Mouse (Mus musculus) limb, embryonic 13.5 days (tissue): ENCODE measurements around the gene Usp9x. TPM values are rescaled to one million over a fixed set of nuclear protein-coding genes. Genes with fewer than 3 reads are reported as not detected.
A peak's percentile ranks its signal among the peaks of the same experiment; 100 is the strongest.

Source experiments
- ATAC-seq: fragments of 200-750 bp; cut with Nextera tagmentation; 2 replicates; pipeline ENCODE4 v1.8.0; 2017; ENCODE audit warnings: low read depth, moderate number of reproducible peaks, moderate TSS enrichment; ENCODE audit not compliant: low FRiP score
- H3K27ac ChIP-seq: fragments of 300-500 bp; sonication (generic); 2 replicates; pipeline ENCODE4 v1.5.1; 2015; ENCODE audit warnings: inconsistent platforms, mild to moderate bottlenecking, moderate library complexity
- H3K27me3 ChIP-seq: fragments of 300-500 bp; sonication (generic); 2 replicates; pipeline ENCODE4 v1.6.1; 2015; ENCODE audit warnings: mild to moderate bottlenecking, inconsistent platforms
- H3K36me3 ChIP-seq: fragments of 300-500 bp; sonication (generic); 2 replicates; pipeline ENCODE4 v1.6.1; 2015; ENCODE audit warnings: inconsistent platforms, mild to moderate bottlenecking, moderate library complexity
- H3K4me1 ChIP-seq: fragments of 300-500 bp; sonication (generic); 2 replicates; pipeline ENCODE4 v1.6.1; 2015; ENCODE audit warnings: inconsistent platforms
- H3K4me2 ChIP-seq: fragments of 300-500 bp; sonication (generic); replicated peaks from 2 replicates; pipeline ENCODE4 v1.6.1; 2015; ENCODE audit warnings: inconsistent platforms, mild to moderate bottlenecking, moderate library complexity
- H3K4me3 ChIP-seq: fragments of 300-500 bp; sonication (generic); 2 replicates; pipeline ENCODE4 v1.5.1; 2015; ENCODE audit warnings: moderate library complexity, mild to moderate bottlenecking, inconsistent platforms
- H3K9ac ChIP-seq: fragments of 300-500 bp; sonication (generic); 2 replicates; pipeline ENCODE4 v1.6.1; 2015; ENCODE audit warnings: mild to moderate bottlenecking, inconsistent platforms
- H3K9me3 ChIP-seq: fragments of 300-500 bp; sonication (generic); 2 replicates; pipeline ENCODE4 v1.6.1; 2016; ENCODE audit warnings: inconsistent platforms
- WGBS: fragments of 180-500 bp; shearing (Covaris S2); methylation state at CpG from one replicate; pipeline ENCODE4 v1.1.7; 2015; 5-methylcytosine and 5-hydroxymethylcytosine counted together
- polyA plus RNA-seq: library from polyadenylated mRNA; unstranded; fragments of >200 nt; fragmentation: Nextera tagmentation; extraction: Ambion mirVana; gene quantifications from 2 replicates; pipeline ENCODE4 v1.2.1, GENCODE M21; 2015

Gene Usp9x
- polyA plus RNA-seq, 1 experiment from 2014 or later: 32.8 TPM

DNA sequence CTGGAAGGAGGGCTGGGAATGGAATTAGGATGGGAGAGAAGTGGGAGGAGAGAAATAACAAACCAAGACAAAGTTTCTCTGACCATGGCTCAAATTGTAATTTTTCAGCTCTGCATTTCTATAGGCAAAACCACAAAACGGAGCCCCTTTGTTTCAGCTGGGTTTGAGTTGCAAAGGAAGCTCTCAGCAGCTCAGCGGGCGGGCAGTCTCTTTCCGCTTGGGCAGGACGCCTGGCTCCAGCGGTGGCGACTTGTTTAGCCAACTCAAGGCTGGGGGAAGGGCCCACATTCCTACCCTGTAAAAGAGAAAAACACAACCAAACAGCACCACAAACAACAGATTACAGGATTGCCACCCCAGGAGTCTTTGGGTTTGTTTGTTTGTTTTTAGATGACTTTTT, 135.2 kb downstream of the Usp9x start:
- WGBS: 37% methylated on average over 7 of the region's 7 CpGs
- no peak overlapping the region for H3K4me2 ChIP-seq

DNA sequence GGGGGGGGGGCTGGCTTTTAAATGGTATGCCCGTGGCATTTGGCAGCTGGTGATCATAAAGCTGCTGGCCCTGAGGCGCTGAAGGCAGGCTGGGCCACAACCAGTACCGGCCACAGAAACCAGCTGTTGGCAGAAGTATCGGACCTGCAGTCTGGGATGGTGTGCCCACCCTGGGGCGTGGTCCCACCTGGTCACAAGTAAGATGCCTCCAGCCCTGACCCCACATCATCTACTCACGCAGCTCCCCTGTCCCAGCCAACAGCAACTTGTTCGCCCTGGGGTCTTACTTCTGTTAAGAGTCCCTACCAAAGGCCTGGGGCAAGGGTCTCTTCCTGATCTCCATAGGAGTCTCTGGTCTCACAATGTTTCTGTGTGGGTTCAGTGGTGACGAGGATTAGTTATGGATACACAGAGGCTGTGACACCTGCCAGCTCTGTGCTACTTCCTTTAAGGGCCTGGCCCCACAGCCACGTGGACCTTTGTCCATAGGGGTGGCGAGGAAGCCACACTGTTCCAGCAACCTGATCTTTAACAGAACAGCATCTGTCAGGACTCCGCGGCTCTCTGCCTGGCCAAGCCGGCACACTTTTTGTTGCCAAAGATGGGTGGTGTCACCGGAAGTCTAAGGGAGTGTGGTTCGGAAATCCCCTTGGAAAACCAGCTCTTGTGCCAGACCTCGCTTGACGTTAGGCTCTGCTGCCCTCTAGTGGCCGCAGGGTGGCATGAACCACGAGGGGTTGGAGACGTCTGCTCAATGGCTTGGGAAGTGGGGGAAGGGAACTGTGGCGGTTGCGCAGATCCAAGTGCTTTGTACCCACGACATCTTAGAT, 136.4 kb downstream of the Usp9x start:
- H3K4me3 ChIP-seq: peak overlapping the region; percentile 34
- no peaks in the 10 kb centered on the region for H3K9me3 ChIP-seq
- no peak overlapping the region for H3K27ac ChIP-seq
- peak; percentile 93 for ATAC-seq
- no peaks in the 10 kb centered on the region for H3K27me3 ChIP-seq
- no peaks in the 10 kb centered on the region for H3K36me3 ChIP-seq
- no peaks in the 10 kb centered on the region for H3K4me1 ChIP-seq
- WGBS: 24% methylated on average over 23 of the region's 23 CpGs
- H3K9ac ChIP-seq: peak overlapping the region; percentile 51
- peak overlapping the region; percentile 55 for H3K4me2 ChIP-seq

More for the DNA sequence above, 135.2 kb downstream of the Usp9x start:
- Histone ChIP-seq H3K4me1 (no peaks in the 10 kb centered on the region), H3K27me3 (no peaks in the 10 kb centered on the region), H3K27ac (no peak overlapping the region), H3K36me3 (no peaks in the 10 kb centered on the region), H3K9ac (no peak overlapping the region), H3K9me3 (no peaks in the 10 kb centered on the region), H3K4me3 (no peak overlapping the region)
- ATAC-seq: no peak

DNA sequence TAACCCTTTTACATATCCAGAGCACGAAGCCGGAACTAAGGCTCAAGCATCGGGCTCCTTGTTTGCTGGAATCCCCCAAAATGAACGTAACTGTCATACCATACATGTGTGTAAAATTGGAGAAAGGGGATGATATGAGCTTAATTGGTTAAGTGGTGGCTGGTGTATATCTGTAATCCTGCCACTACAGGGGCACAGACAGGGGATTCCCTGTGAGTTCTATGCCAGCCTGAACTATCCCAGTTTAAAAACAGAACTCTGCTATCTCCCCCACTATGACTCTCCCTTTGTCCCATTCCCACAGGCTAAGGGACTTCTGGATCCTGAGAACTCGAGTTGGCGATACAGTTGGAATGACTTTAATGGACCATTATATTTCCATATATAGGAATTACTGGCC, 137.1 kb downstream of the Usp9x start:
- Histone ChIP-seq H3K27me3 (no peaks in the 10 kb centered on the region), H3K36me3 (no peaks in the 10 kb centered on the region), H3K4me3 (peak overlapping the region; percentile 34), H3K27ac (no peak overlapping the region), H3K9ac (peak overlapping the region; percentile 51), H3K4me1 (no peaks in the 10 kb centered on the region), H3K9me3 (no peaks in the 10 kb centered on the region), H3K4me2 (peak overlapping the region; percentile 55)
- ATAC-seq: 0 out of 2 replicates have a peak, but pooled peaks have one; percentile 25
- WGBS: 34% methylated on average over 6 of the region's 6 CpGs

DNA sequence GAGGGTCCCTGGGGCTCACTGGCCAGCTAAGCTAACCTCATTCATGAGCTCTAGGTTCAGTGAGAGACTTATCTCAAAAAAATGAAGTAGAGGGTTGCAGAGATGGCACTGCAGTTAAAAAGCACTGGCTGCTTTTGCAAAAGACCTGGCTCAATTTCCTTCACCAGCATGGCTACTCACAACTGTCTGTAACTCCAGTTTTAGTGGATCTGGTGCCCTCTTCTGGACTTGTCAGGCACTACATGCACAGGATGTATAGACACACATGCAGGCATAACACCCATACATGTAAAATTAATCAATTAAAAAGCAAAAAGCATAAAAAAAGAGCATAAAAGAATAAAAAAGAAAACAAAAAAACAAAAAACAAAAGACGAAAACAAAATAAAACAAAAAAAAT, 143.0 kb downstream of the Usp9x start:
- 58% methylated on average over 1 of the region's 1 CpGs for WGBS

More for the DNA sequence above, 143.0 kb downstream of the Usp9x start:
- H3K4me2 ChIP-seq: no peak overlapping the region
- no peaks in the 10 kb centered on the region for H3K36me3 ChIP-seq
- no peak overlapping the region for H3K27ac ChIP-seq
- no peaks in the 10 kb centered on the region; the same call in 1 of the 2 replicates for H3K27me3 ChIP-seq
- no peaks in the 10 kb centered on the region for H3K9me3 ChIP-seq
- no peak overlapping the region for H3K9ac ChIP-seq
- ATAC-seq: no peak
- H3K4me3 ChIP-seq: no peak overlapping the region
- no peaks in the 10 kb centered on the region for H3K4me1 ChIP-seq

Other genes with a start within 250 kb of the Usp9x start
- 144 TPM in 2 replicates for gene Ddx3x, start 209.5 kb downstream of the Usp9x start, polyA plus RNA-seq